In the genomic region with DNA sequence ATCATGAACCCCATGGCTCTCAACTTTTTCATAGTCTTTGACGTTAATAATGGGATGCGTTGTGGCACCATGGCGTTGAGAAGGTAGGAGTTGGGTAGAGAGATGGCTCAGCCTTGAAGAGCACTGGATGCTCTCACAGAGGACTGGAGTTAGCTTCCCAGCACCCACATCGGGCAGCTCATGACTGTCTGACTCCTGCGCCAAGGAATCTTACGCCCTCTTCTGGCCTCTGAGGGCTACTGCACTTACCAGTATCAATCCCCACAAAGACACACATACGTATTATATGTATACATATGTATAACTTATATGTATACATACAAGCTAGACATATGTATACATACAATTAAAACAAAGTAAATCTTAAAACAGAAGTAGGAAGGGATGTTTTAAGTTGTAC, we compare ENCODE assay signal across 20 mouse cellular contexts. TPM values are rescaled to one million over a fixed set of nuclear protein-coding genes. Genes with fewer than 3 reads are reported as not detected.
A peak's percentile ranks its signal among the peaks of the same experiment; 100 is the strongest.
DNase-seq lines count a peak whose midpoint lies in the region; ATAC-seq and TF ChIP-seq lines count a peak whose summit lies in the region.
"Had no signal": no experiment of that assay in that cellular context is flagged by ENCODE, and none has a peak within 500 bp of the region (broad histone marks: within the 10 kb centered on the region; RNA-seq: fewer than 3 reads in every experiment).

No protein-coding gene starts in this region.

- no peak for ATAC-seq in kidney, postnatal 0 days (replicated peaks; ENCODE audit: low FRiP score, low read depth)
- ATAC-seq in midbrain, embryonic 11.5 days (ENCODE audit: low FRiP score), result no peak
- no peak for ATAC-seq in midbrain, embryonic 14.5 days (ENCODE audit: low FRiP score, low TSS enrichment)
- ATAC-seq in megakaryocyte-erythroid progenitor cell, adult 5-6 weeks (replicated peaks; ENCODE audit: low FRiP score, low TSS enrichment, poor library complexity, severe bottlenecking), result peak; percentile 27; the same call in 1 of the 2 replicates

- no peaks in the 10 kb centered on the region for H3K36me3 ChIP-seq in kidney, postnatal 0 days (ENCODE audit: insufficient read depth, low read length)
- no peaks in the 10 kb centered on the region for H3K36me3 ChIP-seq in midbrain, embryonic 11.5 days (ENCODE audit: control insufficient read depth, insufficient read depth, low read length)
- no peaks in the 10 kb centered on the region for H3K36me3 ChIP-seq in midbrain, embryonic 14.5 days (ENCODE audit: control insufficient read depth, insufficient read depth, low read length)
- H3K36me3 ChIP-seq: embryonic facial prominence, embryonic 15.5 days; forebrain, embryonic 10.5 days; limb, embryonic 10.5 days had no signal

- WGBS in kidney, postnatal 0 days, result 93% methylated on average over 7 of the region's 7 CpGs
- 95% methylated on average over 7 of the region's 7 CpGs for WGBS in midbrain, embryonic 11.5 days
- 95% methylated on average over 7 of the region's 7 CpGs for WGBS in midbrain, embryonic 14.5 days

- H3K4me3 ChIP-seq in kidney, postnatal 0 days (replicated peaks; ENCODE audit: low read depth, low read length), result no peak overlapping the region
- H3K4me3 ChIP-seq in midbrain, embryonic 11.5 days (ENCODE audit: low read depth, low read length), result no peak overlapping the region
- H3K4me3 ChIP-seq in midbrain, embryonic 14.5 days (replicated peaks; ENCODE audit: low read depth, low read length), result no peak overlapping the region
- H3K4me3 ChIP-seq: embryonic facial prominence, embryonic 15.5 days; forebrain, embryonic 10.5 days; heart, embryonic 13.5 days; limb, embryonic 10.5 days had no signal

- peaks cover 3% of the 10 kb centered on the region; the same call in 1 of the 2 replicates for H3K4me1 ChIP-seq in kidney, postnatal 0 days (replicated peaks; ENCODE audit: insufficient read depth, low read length)
- H3K4me1 ChIP-seq in midbrain, embryonic 11.5 days (ENCODE audit: control insufficient read depth, insufficient read depth, low read length), result no peaks in the 10 kb centered on the region
- peaks cover 7% of the 10 kb centered on the region; the same call in 1 of the 2 replicates for H3K4me1 ChIP-seq in midbrain, embryonic 14.5 days (ENCODE audit: control insufficient read depth, insufficient read depth, low read length)
- H3K4me1 ChIP-seq: embryonic facial prominence, embryonic 15.5 days; forebrain, embryonic 10.5 days had no signal

- H3K27ac ChIP-seq in kidney, postnatal 0 days, result no peak overlapping the region
- no peak overlapping the region for H3K27ac ChIP-seq in midbrain, embryonic 11.5 days (ENCODE audit: low read depth, low read length)
- H3K27ac ChIP-seq in midbrain, embryonic 14.5 days (replicated peaks; ENCODE audit: low read depth, low read length), result no peak overlapping the region
- H3K27ac ChIP-seq: embryonic facial prominence, embryonic 15.5 days; forebrain, embryonic 10.5 days; limb, embryonic 10.5 days had no signal

- H3K9me3 ChIP-seq in kidney, postnatal 0 days (replicated peaks; ENCODE audit: low read length), result no peaks in the 10 kb centered on the region
- no peaks in the 10 kb centered on the region for H3K9me3 ChIP-seq in midbrain, embryonic 11.5 days (ENCODE audit: control insufficient read depth, low read length)
- no peaks in the 10 kb centered on the region for H3K9me3 ChIP-seq in midbrain, embryonic 14.5 days (ENCODE audit: control insufficient read depth, low read length)
- H3K9me3 ChIP-seq: embryonic facial prominence, embryonic 15.5 days; forebrain, embryonic 10.5 days; heart, embryonic 13.5 days; limb, embryonic 10.5 days had no signal

- H3K4me2 ChIP-seq in kidney, postnatal 0 days (ENCODE audit: low read length), result no peak overlapping the region
- H3K4me2 ChIP-seq in midbrain, embryonic 11.5 days, result no peak overlapping the region
- no peak overlapping the region for H3K4me2 ChIP-seq in midbrain, embryonic 14.5 days (ENCODE audit: low read length)
- H3K4me2 ChIP-seq: embryonic facial prominence, embryonic 15.5 days; heart, embryonic 13.5 days had no signal

- peak; percentile 25; the same call in 1 of the 2 replicates for TF ChIP-seq CTCF in kidney, postnatal 0 days (IDR thresholded peaks at IDR 0.05; ENCODE audit: low read depth)

- no peak for DNase-seq in kidney, postnatal 0 days (ENCODE audit: low spot score)
- no peak for DNase-seq in kidney, postnatal 25 days
- peak; percentile 21 for DNase-seq in midbrain, embryonic 11.5 days (ENCODE audit: low spot score, missing footprints)
- DNase-seq in midbrain, embryonic 14.5 days, result no peak
- peak; percentile 22 for DNase-seq in R1 (ENCODE audit: low read depth, low spot score)
- no peak for DNase-seq in MN1 (ENCODE audit: low spot score)
- no peak for DNase-seq in adipocyte (ENCODE audit: low spot score)
- DNase-seq: adrenal gland, adult 8-10 months; cerebellum, adult 11-12 months; heart, postnatal 4 days; kidney, adult 18-20 months; kidney, postnatal 10 days; right cerebral cortex, postnatal 4 days; thymus, postnatal 25 days had no signal

- no peaks in the 10 kb centered on the region for H3K27me3 ChIP-seq in kidney, postnatal 0 days (ENCODE audit: insufficient read depth, low read length)
- no peaks in the 10 kb centered on the region for H3K27me3 ChIP-seq in midbrain, embryonic 11.5 days (ENCODE audit: control insufficient read depth, insufficient read depth, low read length)
- H3K27me3 ChIP-seq in midbrain, embryonic 14.5 days (ENCODE audit: control insufficient read depth, insufficient read depth, low read length), result no peaks in the 10 kb centered on the region
- H3K27me3 ChIP-seq: CH12.LX; embryonic facial prominence, embryonic 15.5 days; heart, embryonic 13.5 days had no signal

- H3K9ac ChIP-seq in kidney, postnatal 0 days (ENCODE audit: low read depth, low read length), result no peak overlapping the region
- H3K9ac ChIP-seq in midbrain, embryonic 11.5 days (ENCODE audit: low read length), result no peak overlapping the region
- no peak overlapping the region for H3K9ac ChIP-seq in midbrain, embryonic 14.5 days (replicated peaks; ENCODE audit: low read length)
- H3K9ac ChIP-seq: embryonic facial prominence, embryonic 15.5 days; heart, embryonic 13.5 days had no signal

RNA-seq across cellular contexts. Expression of a gene that starts 51.9 kb away (rescaled TPM):
- polyA plus RNA-seq in kidney, postnatal 0 days (2015; fragmentation: Nextera tagmentation; extraction: Ambion mirVana), result 3.5 and 3.6 TPM in 2 replicates
- polyA plus RNA-seq in midbrain, embryonic 11.5 days (2014; fragmentation: Nextera tagmentation; extraction: Ambion mirVana), result 6.2 and 6.8 TPM in 2 replicates
- 23.7 and 24.1 TPM in 2 replicates for polyA plus RNA-seq in midbrain, embryonic 14.5 days (2014; fragmentation: Nextera tagmentation; extraction: Ambion mirVana)
- total RNA-seq in megakaryocyte-erythroid progenitor cell, adult 5-6 weeks (2014; fragmentation: Nextera tagmentation), result 5.7 and 10.0 TPM in 2 replicates
- total RNA-seq in megakaryocyte-erythroid progenitor cell, adult 5-6 weeks (2017), result 8.5 and 12.4 TPM in 2 replicates
- total RNA-seq: CH12.LX had no signal

Comparison
In these comparisons a context has a peak if more than half of its experiments do, and no peak if none do; other contexts are left out.
1. DNase-seq: peak in midbrain, embryonic 11.5 days (single experiment) and R1 (single experiment); none in kidney, postnatal 0 days (single experiment), kidney, postnatal 25 days (0 of 2), midbrain, embryonic 14.5 days (single experiment), MN1 (single experiment) and adipocyte (single experiment).